Mouse (Mus musculus) myocyte (in vitro differentiated cells): ENCODE data around the gene Arv1.

Experiments used
- CEBPB ChIP-seq: IDR thresholded peaks from 2 replicates; pipeline ENCODE4 v1.6.1; 2011; ENCODE audit warnings: mild to moderate bottlenecking, moderate library complexity; ENCODE audit not compliant: poor library complexity, insufficient read depth, severe bottlenecking
- E2F4 ChIP-seq: IDR thresholded peaks from one replicate; pipeline ENCODE4 v1.6.1; 2011; ENCODE audit warnings: mild to moderate bottlenecking, control low read depth, moderate library complexity; ENCODE audit not compliant: insufficient read depth
- MAX ChIP-seq: IDR thresholded peaks from one replicate; pipeline ENCODE4 v1.6.1; 2011; ENCODE audit warnings: low read depth, mild to moderate bottlenecking, control low read depth
- MYOD1 ChIP-seq, 3 experiments: IDR thresholded peaks; one replicate each; pipeline ENCODE4 v1.6.1; 2011; ENCODE audit warnings: control low read depth in 2 of 3, low read depth in 2 of 3, mild to moderate bottlenecking in 2 of 3, moderate library complexity in 1 of 3; ENCODE audit not compliant: insufficient read length in 2 of 3, control insufficient read depth in 1 of 3
- POLR2A ChIP-seq: IDR thresholded peaks from one replicate; pipeline ENCODE4 v1.6.1; 2011; ENCODE audit warnings: low read depth, mild to moderate bottlenecking, control low read depth, moderate library complexity; ENCODE audit not compliant: insufficient read length
- POLR2AphosphoS2 ChIP-seq: IDR thresholded peaks from one replicate; pipeline ENCODE4 v1.6.1; 2011; ENCODE audit warnings: low read depth, control low read depth; ENCODE audit not compliant: insufficient read length
- REST ChIP-seq: IDR thresholded peaks from one replicate; pipeline ENCODE4 v1.6.1; 2011; ENCODE audit warnings: mild to moderate bottlenecking, control low read depth, moderate library complexity; ENCODE audit not compliant: insufficient read depth, insufficient read length
- TCF12 ChIP-seq: IDR thresholded peaks from one replicate; pipeline ENCODE4 v1.6.1; 2011; ENCODE audit warnings: mild to moderate bottlenecking, control low read depth; ENCODE audit not compliant: poor library complexity, insufficient read depth, severe bottlenecking
- TCF3 ChIP-seq: IDR thresholded peaks from one replicate; pipeline ENCODE4 v1.6.1; 2011; ENCODE audit warnings: low read depth, control low read depth; ENCODE audit not compliant: insufficient read length
- USF1 ChIP-seq: IDR thresholded peaks from one replicate; pipeline ENCODE4 v1.6.1; 2011; ENCODE audit warnings: low read depth, mild to moderate bottlenecking, control low read depth, moderate library complexity

GRCm38 (mm10) chr8:124695424-124696100 is 26.4 kb upstream of the Arv1 start:
- TF ChIP-seq USF1, result no peak
- TF ChIP-seq POLR2A, result no peak
- no peak for TF ChIP-seq TCF12
- TF ChIP-seq MAX, result no peak
- TF ChIP-seq POLR2AphosphoS2, result no peak
- TF ChIP-seq CEBPB, result no peak
- TF ChIP-seq MYOD1 (IDR thresholded peaks at IDR 0.05; ENCODE audit: control insufficient read depth in 1 of 3, insufficient read length in 2 of 3, low read depth in 2 of 3), result no peak
- no peak for TF ChIP-seq E2F4
- TF ChIP-seq REST, result no peak
- no peak for TF ChIP-seq TCF3
